Comparison of ENCODE assay signal across 8 mouse cellular contexts in the genomic region with DNA sequence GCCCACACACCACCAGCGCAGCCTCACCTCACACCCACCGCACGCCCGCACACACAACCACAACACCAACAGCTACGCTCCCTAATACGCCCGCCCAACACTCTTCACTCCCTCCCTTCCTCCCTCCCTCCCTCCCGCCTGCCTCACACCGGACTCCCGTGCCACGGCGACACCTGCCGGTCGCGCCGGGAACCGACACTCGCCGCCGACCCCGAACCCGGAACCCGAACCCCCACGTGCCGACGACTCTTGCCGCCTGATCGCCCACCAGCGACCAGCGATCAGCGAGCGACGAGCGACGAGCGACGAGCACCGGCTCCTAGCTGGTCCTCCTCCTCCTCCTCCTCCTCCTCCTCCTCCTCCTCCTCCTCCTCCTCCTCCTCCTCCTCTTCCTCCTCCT. TPM values are rescaled to one million over a fixed set of nuclear protein-coding genes. Genes with fewer than 3 reads are reported as not detected.
DNase-seq lines count a peak whose midpoint lies in the region; ATAC-seq and TF ChIP-seq lines count a peak whose summit lies in the region.
"Not testable (repeated sequence)": the region's sequence is repeated elsewhere in the genome, so short reads cannot be mapped to it uniquely, and the experiment has no call there.

No protein-coding gene starts in this region.

- H3K4me3 ChIP-seq in gastrocnemius, adult 2 months: peak overlapping the region; percentile 40; the same call in 1 of the 2 replicates
- peak overlapping the region; percentile 31 for H3K4me3 ChIP-seq in hindbrain, embryonic 12.5 days
- H3K4me3 ChIP-seq in limb, embryonic 15.5 days: peak overlapping the region; percentile 25; the same call in 1 of the 2 replicates
- peak overlapping the region; percentile 22; the same call in 1 of the 2 replicates for H3K4me3 ChIP-seq in midbrain, embryonic 13.5 days (replicated peaks)
- peak overlapping the region; percentile 39 for H3K4me3 ChIP-seq in small intestine, adult 2 months (ENCODE audit: low read depth, low read length)

- not testable (repeated sequence) for H3K27ac ChIP-seq in gastrocnemius, adult 2 months; hindbrain, embryonic 12.5 days; limb, embryonic 15.5 days; midbrain, embryonic 13.5 days; small intestine, adult 2 months (ENCODE audit: insufficient read depth, low read depth, low read length)

- not testable (repeated sequence) for H3K9me3 ChIP-seq in hindbrain, embryonic 12.5 days (replicated peaks); limb, embryonic 15.5 days; midbrain, embryonic 13.5 days

- H3K4me2 ChIP-seq in hindbrain, embryonic 12.5 days (replicated peaks): peak overlapping the region; percentile 46
- peak overlapping the region; percentile 36; the same call in 1 of the 2 replicates for H3K4me2 ChIP-seq in limb, embryonic 15.5 days
- H3K4me2 ChIP-seq in midbrain, embryonic 13.5 days (replicated peaks): peak overlapping the region; percentile 33; the same call in 1 of the 2 replicates

- H3K36me3 ChIP-seq in hindbrain, embryonic 12.5 days; limb, embryonic 15.5 days; midbrain, embryonic 13.5 days; small intestine, adult 2 months (ENCODE audit: control insufficient read depth, insufficient read depth, low read length): not testable (repeated sequence)

- intact Hi-C loops in gastrocnemius, adult 2 months (cut with DNase I): not testable (repeated sequence)

- not testable (repeated sequence) for H3K9ac ChIP-seq in hindbrain, embryonic 12.5 days; limb, embryonic 15.5 days; midbrain, embryonic 13.5 days (replicated peaks)

- TF ChIP-seq CTCF in gastrocnemius, adult 2 months (IDR thresholded peaks at IDR 0.05); small intestine, adult 2 months (IDR thresholded peaks at IDR 0.05; ENCODE audit: extremely low read depth, insufficient read length, insufficient replicate concordance, low read depth, low read length): not testable (repeated sequence)

- H3K4me1 ChIP-seq in hindbrain, embryonic 12.5 days; limb, embryonic 15.5 days; midbrain, embryonic 13.5 days (replicated peaks); small intestine, adult 2 months (ENCODE audit: control insufficient read depth, insufficient read depth, insufficient read length, low read length): not testable (repeated sequence)

- not testable (repeated sequence) for ATAC-seq in hindbrain, embryonic 12.5 days (ENCODE audit: low FRiP score); limb, embryonic 15.5 days (ENCODE audit: insufficient number of reproducible peaks, low FRiP score, low TSS enrichment, low read depth); midbrain, embryonic 13.5 days

- H3K27me3 ChIP-seq in hindbrain, embryonic 12.5 days; limb, embryonic 15.5 days; midbrain, embryonic 13.5 days; small intestine, adult 2 months (ENCODE audit: control insufficient read depth, insufficient read depth, low read length): not testable (repeated sequence)

- TF ChIP-seq POLR2A in small intestine, adult 2 months (IDR thresholded peaks at IDR 0.05; ENCODE audit: low read depth, low read length): not testable (repeated sequence)

- WGBS in hindbrain, embryonic 12.5 days: 3% methylated on average over 21 of the region's 38 CpGs
- 6% methylated on average over 20 of the region's 38 CpGs for WGBS in limb, embryonic 15.5 days
- 5% methylated on average over 20 of the region's 38 CpGs for WGBS in midbrain, embryonic 13.5 days
- under 1% methylated on average over 20 of the region's 38 CpGs for WGBS in small intestine, adult 2 months

- peak; percentile 76 to 77 for DNase-seq in cerebellum, postnatal 36 days
- DNase-seq in gastrocnemius, adult 2 months: peak; percentile 62
- peak; percentile 94 to 97 for DNase-seq in layer of hippocampus, adult 8-10 months (ENCODE audit: low spot score in 2 of 2)
- DNase-seq in urinary bladder, postnatal 36 days (ENCODE audit: low spot score in 2 of 2): peak; percentile 28 to 72

RNA-seq across cellular contexts. Expression of a gene that starts 55.4 kb away (rescaled TPM):
- 10 to 100 TPM; 11.2 to 18.9 TPM for total RNA-seq in gastrocnemius, adult 2 months (2021)
- 236 and 258 TPM in 2 replicates for polyA plus RNA-seq in hindbrain, embryonic 12.5 days (2016; fragmentation: Nextera tagmentation; extraction: Ambion mirVana)
- 10 to 100 TPM; 55.5 to 94.5 (median 72.9) TPM for total RNA-seq in layer of hippocampus, adult 8-10 months (2022)
- 277 and 292 TPM in 2 replicates for polyA plus RNA-seq in limb, embryonic 15.5 days (2015; fragmentation: Nextera tagmentation; extraction: Ambion mirVana)
- 171 and 175 TPM in 2 replicates for polyA plus RNA-seq in midbrain, embryonic 13.5 days (2015; fragmentation: Nextera tagmentation; extraction: Ambion mirVana)
- polyA plus RNA-seq in small intestine, adult 2 months (2012; rRNA removed): 14.9 and 15.3 TPM in 2 replicates

Comparison
In these comparisons a context has a peak if more than half of its experiments do, and no peak if none do; other contexts are left out.
1. RNA of a gene that starts 55.4 kb away (polyA plus RNA-seq): 277 to 292 TPM in limb, embryonic 15.5 days, 236 to 258 TPM in hindbrain, embryonic 12.5 days and 171 to 175 TPM in midbrain, embryonic 13.5 days; 14.9 to 15.3 TPM in small intestine, adult 2 months; every median in the first group is over 10 times any median in the second.
2. Peak in every context shown above with its lines, with median percentiles within 50 percentile points of each other: DNase-seq, H3K4me3 ChIP-seq and H3K4me2 ChIP-seq.